Mouse (Mus musculus) spleen, adult 2 months (tissue): Measurements from ENCODE around the gene Lef1. TPM values are rescaled to one million over a fixed set of nuclear protein-coding genes. Genes with fewer than 3 reads are reported as not detected.

Experiments
- DNase-seq, 2 experiments: peaks; one replicate each; pipeline versions ENCODE4 v3.0.0 to v3.0.0-alpha.2; 2012 to 2021; ENCODE audit warnings: low spot score in 2 of 2, low read depth in 1 of 2
- H3K27ac ChIP-seq: fragments of 200-500 bp; 2 replicates; pipeline ENCODE4 v1.5.1; 2012; ENCODE audit warnings: low read length, inconsistent platforms; ENCODE audit not compliant: insufficient read depth
- H3K27me3 ChIP-seq: fragments of 200-500 bp; 2 replicates; pipeline ENCODE4 v1.6.1; 2012; ENCODE audit warnings: mild to moderate bottlenecking, moderate library complexity, low read length, inconsistent platforms; ENCODE audit not compliant: control insufficient read depth, insufficient read depth
- H3K36me3 ChIP-seq: fragments of 200-500 bp; 2 replicates; pipeline ENCODE4 v1.6.1; 2012; ENCODE audit warnings: mild to moderate bottlenecking, low read length, inconsistent platforms; ENCODE audit not compliant: control insufficient read depth, insufficient read depth
- H3K4me1 ChIP-seq: fragments of 200-500 bp; 2 replicates; pipeline ENCODE4 v1.6.1; 2011; ENCODE audit warnings: inconsistent platforms; ENCODE audit not compliant: control insufficient read depth, insufficient read depth, insufficient read length
- H3K4me3 ChIP-seq: fragments of 200-500 bp; 2 replicates; pipeline ENCODE4 v1.5.1; 2011; ENCODE audit warnings: mild to moderate bottlenecking, inconsistent platforms; ENCODE audit not compliant: insufficient read depth, insufficient read length; ENCODE audit errors: extremely low read depth
- CTCF ChIP-seq: fragments of 200-500 bp; IDR thresholded peaks from 2 replicates; pipeline ENCODE4 v1.5.1; 2011; ENCODE audit warnings: mild to moderate bottlenecking, inconsistent platforms; ENCODE audit not compliant: insufficient read depth, insufficient read length, insufficient replicate concordance; ENCODE audit errors: extremely low read depth
- POLR2A ChIP-seq: fragments of 200-500 bp; IDR thresholded peaks from 2 replicates; pipeline ENCODE4 v1.6.1; 2011; ENCODE audit warnings: low read depth, low read length, inconsistent platforms
- WGBS: fragments of 180-500 bp; shearing (Covaris S2); methylation state at CpG from one replicate; pipeline ENCODE4 v1.1.7; 2018; 5-methylcytosine and 5-hydroxymethylcytosine counted together
- polyA plus RNA-seq: library from polyadenylated mRNA; depleted of rRNA; stranded (reverse); fragments of >200 nt; gene quantifications from 2 replicates; pipeline ENCODE4 v1.2.3, GENCODE M21; 2012

The Lef1 gene
- polyA plus RNA-seq, 1 experiment: 50.9 TPM

GRCm38 (mm10) chr3:131214841-131215240, 104.6 kb downstream of the Lef1 start:
- TF ChIP-seq POLR2A: no peak
- TF ChIP-seq CTCF: peak; percentile 87
- Histone ChIP-seq H3K4me1 (no peaks in the 10 kb centered on the region), H3K36me3 (no peaks in the 10 kb centered on the region), H3K4me3 (no peak overlapping the region), H3K27me3 (no peaks in the 10 kb centered on the region), H3K27ac (no peak overlapping the region)
- peak in 1 of 2 experiments; percentile 56 for DNase-seq
- 52% methylated on average over 9 of the region's 9 CpGs for WGBS

- Histone ChIP-seq H3K36me3 (peaks cover 3% of the 10 kb centered on the region; the same call in 1 of the 2 replicates), H3K27me3 (no peaks in the 10 kb centered on the region), H3K4me3 (no peak overlapping the region), H3K4me1 (no peaks in the 10 kb centered on the region), H3K27ac (no peak overlapping the region)
- WGBS: 89% methylated on average over 14 of the region's 14 CpGs
- DNase-seq: no peak
- TF ChIP-seq CTCF: no peak
- no peak for TF ChIP-seq POLR2A
Observed at GRCm38 (mm10) chr3:131218636-131219390, 108.5 kb downstream of the Lef1 start.

- WGBS: 73% methylated on average over 6 of the region's 6 CpGs
- Histone ChIP-seq H3K27me3 (no peaks in the 10 kb centered on the region), H3K4me3 (no peak overlapping the region), H3K36me3 (peaks cover 4% of the 10 kb centered on the region), H3K27ac (no peak overlapping the region), H3K4me1 (no peaks in the 10 kb centered on the region)
- TF ChIP-seq CTCF (peak; percentile 38; the same call in 1 of the 2 replicates), POLR2A (no peak)
- DNase-seq: no peak
Observed at GRCm38 (mm10) chr3:131228083-131228482, 117.8 kb downstream of the Lef1 start.

- H3K4me1 ChIP-seq: no peaks in the 10 kb centered on the region
- no peaks in the 10 kb centered on the region for H3K27me3 ChIP-seq
- no peak overlapping the region for H3K27ac ChIP-seq
- DNase-seq: no peak
- 91% methylated on average over 6 of the region's 6 CpGs for WGBS
- TF ChIP-seq POLR2A (no peak), CTCF (no peak)
- no peak overlapping the region for H3K4me3 ChIP-seq
- H3K36me3 ChIP-seq: peaks cover 5% of the 10 kb centered on the region; the same call in 1 of the 2 replicates
Observed at GRCm38 (mm10) chr3:131237061-131237460, 126.8 kb downstream of the Lef1 start.

GRCm38 (mm10) chr3:131237785-131238633, 127.7 kb downstream of the Lef1 start:
- peak; percentile 87; the same call in 1 of the 2 replicates for TF ChIP-seq CTCF
- TF ChIP-seq POLR2A: no peak
- Histone ChIP-seq H3K36me3 (peaks cover 5% of the 10 kb centered on the region; the same call in 1 of the 2 replicates), H3K27me3 (no peaks in the 10 kb centered on the region), H3K4me3 (no peak overlapping the region), H3K4me1 (no peaks in the 10 kb centered on the region), H3K27ac (no peak overlapping the region)
- whole genome bisulfite sequencing: 77% methylated on average over 19 of the region's 19 CpGs
- DNase-seq: peak; percentile 50 to 70

GRCm38 (mm10) chr3:131245766-131246578, 135.7 kb downstream of the Lef1 start:
- peaks cover 4% of the 10 kb centered on the region for H3K36me3 ChIP-seq
- no peak overlapping the region for H3K4me3 ChIP-seq
- no peaks in the 10 kb centered on the region for H3K4me1 ChIP-seq
- H3K27me3 ChIP-seq: no peaks in the 10 kb centered on the region
- H3K27ac ChIP-seq: no peak overlapping the region
- WGBS: 63% methylated on average over 11 of the region's 11 CpGs
- peak; percentile 26 to 33 for DNase-seq
- peak; percentile 57; the same call in 1 of the 2 replicates for TF ChIP-seq CTCF
- TF ChIP-seq POLR2A: no peak
